Mouse (Mus musculus): ENCODE results near the gene Rbm42.
A peak's percentile ranks its signal among the peaks of the same experiment; 100 is the strongest.

The Rbm42 gene

GRCm38 (mm10) chr7:30615049-30615760, 34.9 kb downstream of the Rbm42 start:
- no peak for DNase-seq (ENCODE audit: low spot score)

- DNase-seq (ENCODE audit: low spot score), result no peak
These were observed 35.7 kb downstream of the Rbm42 start for GRCm38 (mm10) chr7:30614454-30614853.

GRCm38 (mm10) chr7:30613529-30614112, 36.5 kb downstream of the Rbm42 start:
- DNase-seq (ENCODE audit: low spot score), result no peak

- DNase-seq (ENCODE audit: low spot score), result no peak
These were observed 37.3 kb downstream of the Rbm42 start, which contains the start of gene Upk1a for GRCm38 (mm10) chr7:30612654-30613402. TSS of gene Upk1a (minus strand) at chr7:30612847.

- no peak for DNase-seq (ENCODE audit: low spot score)
These were observed 40.1 kb downstream of the Rbm42 start for GRCm38 (mm10) chr7:30610043-30610442.

GRCm38 (mm10) chr7:30608476-30608875, 41.6 kb downstream of the Rbm42 start:
- DNase-seq (ENCODE audit: low spot score), result no peak

- no peak for DNase-seq (ENCODE audit: low spot score)
These were observed 42.3 kb downstream of the Rbm42 start for GRCm38 (mm10) chr7:30607706-30608309.

GRCm38 (mm10) chr7:30604944-30605343, 45.2 kb downstream of the Rbm42 start:
- DNase-seq (ENCODE audit: low spot score), result no peak

GRCm38 (mm10) chr7:30604424-30604823, 45.7 kb downstream of the Rbm42 start:
- no peak for DNase-seq (ENCODE audit: low spot score)

GRCm38 (mm10) chr7:30602583-30602982, 47.5 kb downstream of the Rbm42 start:
- no peak for DNase-seq (ENCODE audit: low spot score)

GRCm38 (mm10) chr7:30600651-30601050, 49.5 kb downstream of the Rbm42 start:
- DNase-seq (ENCODE audit: low spot score), result no peak

GRCm38 (mm10) chr7:30599933-30600353, 50.2 kb downstream of the Rbm42 start:
- peak; percentile 62 for DNase-seq (ENCODE audit: low spot score)

GRCm38 (mm10) chr7:30598786-30599185, 51.3 kb downstream of the Rbm42 start, which contains the start of gene Zbtb32:
TSS of gene Zbtb32 (minus strand) at chr7:30598909.
- no peak for DNase-seq (ENCODE audit: low spot score)

GRCm38 (mm10) chr7:30596811-30597210, 53.3 kb downstream of the Rbm42 start:
- DNase-seq (ENCODE audit: low spot score), result no peak

GRCm38 (mm10) chr7:30596093-30596492, 54.0 kb downstream of the Rbm42 start:
- DNase-seq (ENCODE audit: low spot score), result no peak

- DNase-seq (ENCODE audit: low spot score), result no peak
These were observed 55.5 kb downstream of the Rbm42 start for GRCm38 (mm10) chr7:30594510-30595024.

- DNase-seq (ENCODE audit: low spot score), result no peak
These were observed 56.3 kb downstream of the Rbm42 start for GRCm38 (mm10) chr7:30593579-30594509.

- DNase-seq (ENCODE audit: low spot score), result no peak
These were observed 57.2 kb downstream of the Rbm42 start for GRCm38 (mm10) chr7:30592772-30593423.

GRCm38 (mm10) chr7:30591605-30591951, 58.5 kb downstream of the Rbm42 start:
- no peak for DNase-seq (ENCODE audit: low spot score)

All from ovary, postnatal 10 days (tissue).